Mouse (Mus musculus) layer of hippocampus, postnatal 25 days (tissue): ENCODE data around the gene Nol9. TPM values are rescaled to one million over a fixed set of nuclear protein-coding genes. Genes with fewer than 3 reads are reported as not detected.
"Not testable (repeated sequence)": the region's sequence is repeated elsewhere in the genome, so short reads cannot be mapped to it uniquely, and the experiment has no call there.

Experiments
- DNase-seq, 2 experiments: peaks; one replicate each; pipeline ENCODE4 v3.0.0; 2022; ENCODE audit warnings: mixed read lengths in 2 of 2, low spot score in 1 of 2; ENCODE audit errors: extremely low spot score in 1 of 2
- total RNA-seq, 2 experiments: library from RNA; stranded (reverse); gene quantifications; 2 replicates each; pipeline ENCODE4 v1.2.3; 2021

The Nol9 gene
- total RNA-seq, 2 experiments from 2014 or later: 20.9 to 22.3 TPM

DNA sequence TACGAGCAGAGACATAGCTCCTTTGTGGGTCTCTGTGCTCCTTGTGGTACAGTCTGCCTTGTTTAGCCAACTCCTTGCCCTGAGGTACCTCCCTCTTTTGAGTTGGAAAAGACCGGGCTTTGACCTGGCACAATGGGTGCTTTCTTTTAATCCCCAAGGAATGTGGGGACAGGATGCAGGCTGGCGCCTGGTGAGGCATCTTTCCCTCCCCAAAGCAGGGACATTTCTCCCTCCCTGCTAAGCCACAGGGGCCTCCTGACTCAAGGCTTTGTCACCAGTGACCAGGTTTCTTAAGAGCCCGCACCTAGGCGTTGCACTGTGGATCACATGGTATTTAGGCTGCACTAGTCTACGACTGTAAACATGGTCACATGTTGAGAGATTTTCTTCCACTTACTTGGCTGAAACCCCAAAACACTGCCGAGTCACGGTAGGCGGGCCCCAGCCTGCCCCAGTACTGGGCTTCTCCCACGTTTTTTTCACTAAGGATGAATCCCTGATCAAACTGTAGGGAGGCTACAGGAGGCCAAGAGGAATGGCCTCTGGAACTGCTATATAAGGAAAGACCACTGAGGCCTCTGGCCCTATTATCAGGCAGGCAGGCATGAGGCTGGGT, 28.9 kb upstream of the Nol9 start:
- no peak for DNase-seq

DNA sequence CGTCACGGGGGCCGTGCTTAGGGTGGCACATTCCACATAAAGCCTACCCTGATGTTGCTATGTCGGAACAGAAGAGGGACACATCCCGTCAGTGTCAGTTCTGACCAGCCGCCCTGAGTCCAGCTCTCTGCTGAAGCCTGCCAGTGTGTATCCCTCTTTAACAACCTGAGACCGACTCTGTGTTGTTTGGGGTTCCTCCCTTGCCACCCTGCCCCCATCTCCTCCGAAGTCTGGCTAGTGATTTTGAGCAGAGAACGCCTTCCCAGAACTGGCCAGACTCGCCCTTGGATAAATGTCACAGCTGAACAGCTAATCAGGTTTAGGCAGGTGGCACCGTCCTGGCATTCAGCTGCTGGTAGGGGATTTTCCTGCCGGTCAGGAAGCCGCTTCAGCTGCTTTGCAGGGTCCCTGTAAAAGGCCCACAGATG, 28.4 kb upstream of the Nol9 start:
- no peak for DNase-seq

DNA sequence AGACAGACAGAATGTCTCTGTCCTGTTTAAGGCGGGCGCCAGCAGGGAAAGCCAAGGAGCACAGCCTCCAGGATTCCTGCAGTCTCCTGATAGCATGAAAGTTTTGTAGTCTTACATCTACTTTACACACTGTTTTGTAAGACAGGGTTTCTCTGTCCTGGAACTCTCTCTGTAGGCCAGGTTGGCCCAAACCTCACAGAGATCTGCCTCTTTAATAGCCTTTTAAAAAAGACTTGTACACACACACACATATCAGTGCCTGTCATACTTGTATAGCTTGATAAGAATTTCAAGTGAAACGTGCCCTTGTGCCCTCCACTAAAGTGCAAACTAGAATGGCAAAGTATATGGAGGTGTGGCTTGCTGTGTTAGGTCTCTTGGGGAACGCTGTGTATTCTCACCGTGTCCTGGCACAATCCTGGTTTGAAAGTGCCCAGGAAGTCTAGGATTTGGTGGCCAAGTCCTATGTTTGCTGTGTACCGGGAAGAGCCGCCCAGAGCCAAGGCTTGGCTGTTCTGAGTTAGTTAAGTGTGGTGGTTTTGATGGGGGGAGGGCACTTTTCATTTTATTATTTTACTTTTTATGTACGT, 27.9 kb upstream of the Nol9 start:
- DNase-seq: no peak

DNA sequence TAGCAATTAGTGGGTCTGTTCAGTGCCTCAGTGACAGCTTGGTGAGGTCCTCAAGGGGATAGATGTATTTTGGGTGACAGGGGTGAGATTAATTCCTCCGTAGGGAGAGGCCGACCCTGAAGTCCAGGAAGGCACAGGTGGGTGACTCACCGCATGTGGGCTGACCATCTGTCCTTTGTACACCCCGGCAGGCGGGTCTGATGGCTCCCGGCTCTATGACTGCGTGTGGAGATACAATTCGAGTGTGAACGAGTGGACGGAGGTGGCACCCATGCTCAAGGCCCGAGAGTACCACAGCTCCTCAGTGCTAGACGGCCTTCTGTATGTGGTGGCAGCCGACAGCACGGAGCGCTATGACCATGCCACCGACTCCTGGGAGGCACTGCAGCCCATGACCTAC, 27.0 kb upstream of the Nol9 start:
- no peak for DNase-seq

DNA sequence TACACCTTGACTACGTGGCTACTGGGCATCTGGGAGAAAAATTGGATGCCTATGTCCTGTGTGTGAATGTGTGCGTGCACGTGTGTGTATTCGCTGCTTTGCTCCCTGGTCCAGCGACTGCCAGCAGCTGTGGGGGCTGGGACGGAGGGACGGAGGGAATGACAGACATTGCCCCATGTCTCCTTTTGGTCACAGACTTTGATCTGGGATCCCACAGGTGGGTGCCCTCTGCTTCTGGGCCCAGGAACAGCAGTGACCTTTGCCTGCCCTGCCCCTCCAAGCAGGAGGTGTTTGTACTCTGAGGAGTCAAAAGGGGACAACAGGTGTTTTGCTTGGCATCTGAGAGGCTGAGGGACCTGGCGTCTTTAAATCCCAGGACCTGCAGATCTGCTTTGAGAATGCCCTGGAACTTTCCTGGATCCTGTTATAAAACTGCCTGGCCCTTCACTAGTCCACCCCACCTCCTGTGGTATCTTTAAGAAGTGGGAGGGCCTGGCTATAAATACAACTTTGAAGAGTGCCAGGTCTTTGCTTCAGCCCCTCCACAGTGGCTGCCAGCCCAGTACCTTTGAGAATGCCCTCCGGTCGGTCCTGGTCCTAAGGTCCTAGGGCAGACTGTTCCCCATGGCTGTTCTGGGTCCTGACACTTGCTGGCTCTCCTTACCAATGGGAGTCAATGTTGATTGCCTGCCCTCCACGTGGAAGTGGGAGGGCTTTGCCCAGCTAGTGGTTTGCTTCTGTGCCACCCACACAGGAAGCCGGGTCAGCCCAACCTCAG, 25.9 kb upstream of the Nol9 start:
- no peak for DNase-seq

DNA sequence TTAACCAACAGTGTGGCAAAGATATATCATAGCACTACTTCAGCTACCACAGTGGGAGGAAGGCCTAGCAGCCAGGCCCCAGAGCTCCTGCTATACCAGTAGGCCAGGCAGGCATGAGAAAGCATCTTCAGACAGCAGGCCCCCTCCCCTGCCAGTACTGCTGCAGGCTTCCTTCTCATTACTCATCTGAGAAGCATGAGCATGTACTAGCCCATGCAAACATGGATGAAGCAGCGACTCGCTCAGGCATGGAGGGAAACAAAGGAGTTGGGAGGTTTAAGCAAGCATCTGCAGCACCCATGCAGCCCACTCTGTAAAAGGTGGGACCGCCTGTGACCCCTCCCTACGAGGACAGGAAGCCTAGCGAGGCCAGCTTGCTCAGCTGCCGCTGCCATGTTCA, 20.0 kb upstream of the Nol9 start:
- no peak for DNase-seq

DNA sequence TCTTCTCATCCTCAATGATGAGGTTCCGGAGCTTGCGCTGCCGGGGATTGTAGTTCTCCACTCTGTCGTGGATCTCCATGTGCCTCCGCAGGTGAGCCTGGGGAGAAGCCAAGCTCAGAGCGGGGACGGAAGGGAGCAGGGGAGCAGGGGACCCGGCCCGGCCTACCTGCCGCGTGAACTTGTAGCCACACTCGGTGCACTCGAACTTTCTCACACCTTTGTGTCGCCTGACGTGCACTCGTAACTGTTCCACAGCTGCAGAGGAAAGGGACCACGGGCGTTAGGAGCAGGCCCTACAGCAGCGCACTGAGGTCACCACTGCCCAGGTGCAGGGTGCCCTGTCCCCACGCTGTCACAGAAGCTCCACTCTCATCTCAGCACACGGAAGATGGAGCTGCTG, 19.1 kb upstream of the Nol9 start:
- DNase-seq: no peak

DNA sequence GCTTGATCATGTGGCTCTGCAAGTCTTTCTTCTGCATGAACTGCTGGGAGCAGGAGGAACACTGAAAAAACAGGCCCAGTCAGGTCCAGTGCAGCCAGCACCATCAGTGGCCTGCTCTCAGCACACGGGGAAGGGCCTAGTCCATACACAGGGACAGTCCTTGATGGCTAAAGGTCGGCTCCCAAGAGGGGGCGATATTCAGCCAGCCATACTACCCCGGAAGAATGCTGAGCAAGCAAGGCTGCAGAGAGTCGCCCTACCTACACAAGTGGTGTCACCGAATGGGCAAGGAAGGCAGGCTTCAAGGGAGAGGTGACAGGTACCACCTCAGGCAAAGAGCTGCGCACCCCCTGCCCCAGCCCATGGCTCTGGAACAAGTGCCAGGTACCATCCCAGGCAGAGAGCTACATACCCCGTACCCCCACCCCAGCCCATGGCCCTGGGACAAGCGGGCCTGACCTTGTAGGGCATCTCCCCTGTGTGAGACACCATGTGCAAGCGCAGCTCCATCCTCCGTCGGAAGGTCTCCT, 17.5 kb upstream of the Nol9 start:
- DNase-seq: no peak

DNA sequence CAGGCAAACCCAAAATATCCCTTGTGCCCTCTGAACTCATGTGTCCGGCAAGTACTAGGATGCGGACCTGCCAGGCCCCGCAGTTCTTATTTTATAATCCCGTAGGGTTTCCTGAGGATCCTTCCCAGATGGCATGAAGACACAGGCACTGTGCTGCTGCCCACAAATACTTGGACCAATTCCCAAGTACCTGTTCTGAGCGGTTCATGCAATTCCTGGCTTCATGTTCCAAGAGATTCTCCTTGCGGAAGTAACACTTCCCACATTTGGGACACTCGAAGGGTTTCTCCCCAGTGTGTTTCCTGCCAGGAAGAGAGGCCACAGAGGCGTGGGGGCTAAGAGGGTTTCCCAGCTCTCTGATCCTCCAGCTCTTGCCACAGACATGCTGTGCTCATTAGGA, 16.6 kb upstream of the Nol9 start:
- DNase-seq: no peak

DNA sequence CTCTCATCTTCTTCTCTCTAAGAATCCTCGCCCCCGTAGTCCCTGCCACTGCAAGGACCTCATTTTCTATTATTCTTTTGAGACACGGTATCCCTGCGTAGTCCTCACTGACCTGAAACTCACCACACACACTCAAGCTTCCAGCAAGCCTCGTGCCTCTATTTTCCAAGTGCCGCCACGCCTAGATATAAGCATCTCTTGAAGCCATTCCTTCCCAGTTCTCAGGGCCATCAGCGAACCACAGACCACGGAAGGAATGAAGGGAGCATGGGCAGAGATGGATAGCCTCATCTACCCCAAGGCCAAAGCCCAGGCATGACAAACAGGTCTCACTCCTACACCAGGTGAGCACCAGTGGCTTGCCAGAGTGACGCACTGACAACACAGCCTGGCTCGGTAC, 14.6 kb upstream of the Nol9 start:
- no peak for DNase-seq

DNA sequence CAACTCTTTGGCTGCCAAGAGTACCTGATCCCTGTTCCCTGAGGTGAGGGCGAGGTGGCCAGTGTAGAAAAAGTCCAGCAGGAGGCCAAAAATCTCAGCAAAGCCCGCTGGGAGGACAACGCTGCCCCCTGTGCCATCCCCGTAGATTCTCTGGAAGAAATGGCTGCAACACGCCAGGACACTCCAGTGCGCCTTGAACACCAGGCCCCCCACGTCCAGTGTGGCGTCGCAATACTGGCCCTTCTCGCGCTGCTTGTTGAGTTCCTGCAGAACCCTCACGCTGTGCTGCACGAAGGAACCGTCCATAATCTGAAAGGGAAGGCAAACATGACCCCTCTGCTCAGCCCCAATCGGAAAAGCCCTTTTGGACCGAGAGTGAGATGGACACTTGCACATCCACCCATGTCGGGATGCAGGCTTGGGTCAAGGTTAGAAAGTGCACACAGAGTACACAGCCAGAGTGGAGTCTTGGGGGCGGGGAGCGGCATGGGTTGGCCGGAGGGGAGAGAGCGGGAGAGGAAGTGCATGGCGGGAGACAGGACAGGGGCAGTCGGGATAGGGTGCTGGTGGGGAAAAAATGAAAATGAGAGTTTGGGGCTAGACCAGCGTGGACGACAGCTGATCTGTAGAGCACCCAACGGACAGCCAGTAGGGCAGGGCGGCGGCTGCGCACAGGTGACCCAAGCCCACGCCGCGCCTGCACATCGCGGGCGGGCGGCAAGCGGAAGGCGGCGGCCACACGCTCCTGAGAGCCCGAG, 12.2 kb upstream of the Nol9 start:
- no peak for DNase-seq

DNA sequence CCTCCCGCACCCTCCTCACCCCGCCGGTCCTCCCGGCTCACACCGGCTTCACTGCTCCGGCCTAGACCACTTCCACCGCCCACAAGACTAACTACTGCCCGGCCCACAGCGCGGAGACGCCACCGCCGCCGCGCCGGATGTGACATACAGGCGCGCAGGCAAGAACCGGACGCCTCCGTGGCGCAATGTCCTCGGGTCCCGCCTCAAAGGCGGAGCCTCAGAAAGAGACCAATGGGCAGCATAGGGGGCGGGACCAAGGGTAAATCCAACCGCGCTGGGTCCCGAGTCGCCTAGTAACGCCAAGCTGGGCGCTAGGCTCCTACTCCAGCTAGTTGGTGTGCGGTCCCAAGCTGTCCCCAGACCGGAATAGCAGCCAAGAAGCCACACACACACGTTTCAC, 11.6 kb upstream of the Nol9 start, which contains the start of gene Zbtb48:
TSS of gene Zbtb48 (minus strand) at position 148 of the 400 bp plus-strand sequence.
- DNase-seq: peak; percentile 84 to 85

DNA sequence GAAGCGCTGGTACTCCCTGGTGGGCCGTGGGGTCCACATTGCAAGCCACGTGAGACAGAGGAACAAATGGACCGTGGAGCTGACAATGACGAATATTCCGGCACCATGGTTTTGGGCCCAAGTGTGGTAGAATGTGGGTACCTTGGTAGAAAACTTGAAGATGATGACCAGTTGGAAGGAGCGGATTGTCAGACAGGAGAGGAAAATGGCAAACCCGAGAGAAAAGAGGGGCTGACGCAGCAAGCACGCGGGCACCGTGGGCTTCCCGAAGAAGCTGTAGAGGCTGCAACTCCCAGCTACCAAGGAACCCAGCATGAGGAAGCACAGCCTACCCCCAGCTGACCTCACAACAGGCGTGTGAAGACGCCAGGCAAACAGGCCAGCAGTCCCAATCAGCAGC, 10.7 kb upstream of the Nol9 start:
- no peak for DNase-seq

DNA sequence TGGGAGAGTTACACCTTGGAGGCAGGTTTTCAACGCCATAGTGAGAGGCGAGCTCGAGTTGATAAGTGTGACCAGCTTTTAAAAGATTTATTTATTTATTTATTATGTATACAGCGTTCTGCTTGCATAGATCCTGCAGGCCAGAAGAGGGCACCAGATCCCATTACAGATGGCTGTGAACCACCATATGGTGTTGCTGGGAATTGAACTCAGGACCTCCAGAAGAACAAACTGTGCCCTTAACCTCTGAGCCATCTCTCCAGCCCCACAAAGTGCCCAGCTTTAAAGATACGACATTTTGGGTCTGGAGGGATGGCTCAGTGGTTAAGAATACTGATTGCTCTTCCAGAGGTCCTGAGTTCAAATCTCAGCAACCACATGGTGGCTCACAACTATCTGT, 10.0 kb upstream of the Nol9 start:
- DNase-seq: no peak

DNA sequence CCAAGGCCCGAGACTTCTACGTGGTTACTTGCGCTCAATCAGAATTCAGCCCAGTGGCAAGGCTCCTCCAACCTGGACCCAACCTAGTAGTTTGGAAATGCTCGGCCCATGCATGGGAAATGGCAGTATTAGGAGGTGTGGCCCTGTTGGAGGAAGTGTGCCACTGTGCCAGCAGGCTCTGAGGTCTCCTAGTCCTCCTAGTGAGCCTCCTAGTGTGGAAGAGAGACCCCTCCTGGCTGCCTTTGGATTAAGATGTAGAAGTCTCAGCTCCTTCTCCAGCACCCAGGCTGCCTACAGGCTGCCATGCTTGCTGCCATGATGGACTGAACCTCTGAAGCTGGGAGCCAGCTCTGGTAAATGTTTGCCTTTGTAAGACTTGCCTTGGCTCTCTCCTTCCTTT, 9.1 kb upstream of the Nol9 start:
- DNase-seq: no peak

DNA sequence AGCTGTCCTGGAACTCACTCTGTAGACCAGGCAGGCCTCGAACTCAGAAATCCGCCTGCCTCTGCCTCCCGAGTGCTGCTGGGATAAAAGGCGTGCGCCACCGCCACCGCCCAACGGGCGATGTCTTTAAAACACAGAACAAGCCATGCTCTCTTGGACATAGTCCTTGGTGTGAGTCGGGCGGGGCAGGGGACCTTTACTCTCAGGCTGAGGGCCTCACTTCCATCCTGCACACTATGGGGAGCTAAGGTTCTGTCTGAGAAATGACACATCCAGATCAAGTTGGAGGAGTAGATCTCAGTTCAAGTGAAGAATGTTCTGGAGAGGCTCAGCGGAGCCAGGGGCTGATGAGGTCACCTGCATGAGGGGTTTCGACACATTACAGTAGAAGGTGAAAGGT, 6.2 kb upstream of the Nol9 start:
- no peak for DNase-seq

DNA sequence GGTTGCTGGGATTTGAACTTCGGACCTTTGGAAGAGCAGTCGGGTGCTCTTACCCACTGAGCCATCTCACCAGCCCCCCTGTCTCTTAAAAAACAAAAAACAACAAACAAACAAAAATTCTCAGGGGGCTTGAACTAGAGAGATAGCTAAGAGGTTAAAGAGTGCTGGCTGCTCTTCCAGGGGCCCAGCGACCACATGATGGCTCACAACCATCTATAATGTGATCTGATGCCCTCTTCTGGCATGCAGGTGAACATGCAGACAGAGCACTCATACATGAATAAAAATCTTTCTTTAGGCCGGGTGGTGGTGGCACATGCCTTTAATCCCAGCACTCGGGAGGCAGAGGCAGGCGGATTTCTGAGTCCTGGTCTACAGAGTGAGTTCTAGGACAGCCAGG, 2.7 kb upstream of the Nol9 start:
- not testable (repeated sequence) for DNase-seq

DNA sequence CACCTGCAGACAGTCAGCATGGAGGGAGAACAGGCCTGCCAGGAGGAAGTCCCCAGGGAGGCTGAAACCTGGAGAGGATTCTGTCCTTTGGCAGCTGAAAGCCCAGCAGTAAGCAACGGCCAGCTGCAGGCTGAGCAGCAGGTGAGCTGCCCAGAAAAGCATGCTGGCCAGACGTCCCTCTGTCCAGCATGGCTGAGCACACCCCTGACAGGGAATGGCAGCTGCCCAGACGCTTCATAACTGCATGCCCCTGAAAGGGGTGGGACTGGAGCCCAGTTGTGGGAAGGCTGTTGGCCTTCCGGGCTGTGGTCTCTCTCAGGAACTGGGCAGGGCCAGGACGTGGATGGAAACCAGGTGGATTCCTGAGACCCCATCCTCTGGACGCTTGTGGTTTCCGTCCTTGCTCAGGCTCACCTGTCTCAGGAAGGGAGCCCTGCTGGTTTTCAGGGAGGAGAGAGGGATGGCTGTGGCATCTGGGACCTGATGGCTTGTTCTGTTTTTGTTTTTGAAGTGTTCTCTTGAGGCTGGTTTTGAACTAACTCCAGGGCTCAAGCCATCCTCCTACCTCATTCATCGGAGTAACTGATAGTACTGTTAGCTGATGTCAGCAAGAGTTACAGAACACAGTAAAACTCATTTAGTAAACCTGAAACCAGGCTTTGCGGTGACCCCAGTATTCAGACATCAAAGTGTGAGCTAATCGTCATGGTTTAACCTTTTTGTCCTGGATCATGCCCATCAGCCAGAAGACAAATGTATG, 716 bp upstream of the Nol9 start, which contains the start of gene Tas1r1:
TSS of gene Tas1r1 (minus strand) at position 344 of the 760 bp plus-strand sequence.
- no peak for DNase-seq

DNA sequence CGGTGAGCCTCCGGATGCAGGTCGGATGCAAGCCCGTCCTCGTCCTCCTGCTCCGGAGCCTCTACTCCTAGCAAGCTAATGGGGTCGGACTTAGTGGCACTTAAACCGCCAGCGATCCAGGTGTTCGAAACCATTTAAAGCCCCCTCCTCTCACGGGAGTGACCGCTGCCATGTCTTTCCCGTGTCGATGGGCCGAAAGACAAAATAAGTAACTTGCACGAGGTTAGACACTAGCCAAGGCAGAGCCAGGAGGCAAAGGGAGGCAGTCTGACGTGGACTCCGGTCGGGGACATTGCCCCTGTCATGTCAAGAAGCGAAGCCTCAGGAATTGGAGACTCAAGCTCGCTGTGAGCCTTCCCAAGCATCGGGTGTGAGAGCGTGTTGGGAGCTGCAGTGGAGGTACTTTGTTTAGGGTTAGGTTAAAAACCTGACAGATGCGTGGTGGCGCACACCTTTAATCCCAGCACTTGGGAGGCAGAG, 750 bp downstream of the Nol9 start:
- DNase-seq: no peak
